Mouse (Mus musculus) MEL (cell line): ENCODE results near the gene Runx1. TPM values are rescaled to one million over a fixed set of nuclear protein-coding genes. Genes with fewer than 3 reads are reported as not detected.

Experiments
- DNase-seq: peaks from one replicate; pipeline ENCODE4 v3.0.0; 2011; ENCODE audit warnings: low read depth, low spot score
- H3K27ac ChIP-seq: 2 replicates; pipeline ENCODE4 v1.5.1; 2012; ENCODE audit warnings: low read depth, mild to moderate bottlenecking, control low read depth, low read length, moderate library complexity; ENCODE audit not compliant: control insufficient read depth
- H3K27me3 ChIP-seq, 2 experiments: fragments of 150-350 bp in 1 of 2; sonication (generic) in 1 of 2; 2 replicates each; pipeline ENCODE4 v1.6.1; 2012; ENCODE audit warnings: low read length in 2 of 2, mild to moderate bottlenecking in 2 of 2, improper control_type of control experiment in 1 of 2, moderate library complexity in 1 of 2; ENCODE audit not compliant: insufficient read depth in 2 of 2, control insufficient read depth in 1 of 2
- H3K36me3 ChIP-seq, 2 experiments: 2 replicates each; pipeline ENCODE4 v1.6.1; 2012 to 2014; ENCODE audit warnings: low read length in 2 of 2, improper control_type of control experiment in 1 of 2, inconsistent platforms in 1 of 2, mild to moderate bottlenecking in 1 of 2; ENCODE audit not compliant: insufficient read depth in 2 of 2, control insufficient read depth in 1 of 2
- H3K4me1 ChIP-seq, 2 experiments: fragments of 150-350 bp in 1 of 2; sonication (generic) in 1 of 2; 2 replicates each; pipeline ENCODE4 v1.6.1; 2012; ENCODE audit warnings: low read length in 2 of 2, improper control_type of control experiment in 1 of 2, mild to moderate bottlenecking in 1 of 2; ENCODE audit not compliant: insufficient read depth in 2 of 2, control insufficient read depth in 1 of 2
- H3K4me3 ChIP-seq, 2 experiments: fragments of 150-350 bp in 1 of 2; sonication (generic) in 1 of 2; 2 replicates each; pipeline ENCODE4 v1.5.1; 2012; ENCODE audit warnings: low read depth in 2 of 2, low read length in 2 of 2, mild to moderate bottlenecking in 2 of 2, moderate library complexity in 2 of 2, control low read depth in 1 of 2, improper control_type of control experiment in 1 of 2; ENCODE audit not compliant: control insufficient read depth in 1 of 2, insufficient read depth in 1 of 2
- H3K79me2 ChIP-seq: 2 replicates; pipeline ENCODE4 v1.6.1; 2012; ENCODE audit warnings: mild to moderate bottlenecking, low read length, moderate library complexity; ENCODE audit not compliant: control insufficient read depth, poor library complexity, insufficient read depth
- H3K9ac ChIP-seq: 2 replicates; pipeline ENCODE4 v1.6.1; 2012; ENCODE audit warnings: low read depth, mild to moderate bottlenecking, control low read depth, low read length, moderate library complexity; ENCODE audit not compliant: control insufficient read depth, poor library complexity, severe bottlenecking
- H3K9me3 ChIP-seq: fragments of 150-350 bp; sonication (generic); replicated peaks from 2 replicates; pipeline ENCODE4 v1.6.1; 2012; ENCODE audit warnings: mild to moderate bottlenecking, low read length, improper control_type of control experiment, moderate library complexity; ENCODE audit not compliant: insufficient read depth
- BHLHE40 ChIP-seq: IDR thresholded peaks from 2 replicates; pipeline ENCODE4 v1.6.1; 2012; ENCODE audit warnings: low read depth, mild to moderate bottlenecking, inconsistent platforms, low read length, improper control_type of control experiment, borderline replicate concordance
- CHD1 ChIP-seq: IDR thresholded peaks from 2 replicates; pipeline ENCODE4 v1.6.1; 2012; ENCODE audit warnings: low read depth, mild to moderate bottlenecking, inconsistent platforms, low read length, improper control_type of control experiment
- CTCF ChIP-seq, 3 experiments: IDR thresholded peaks in 2 of 3; conservative IDR thresholded peaks in 1 of 3; 2 replicates each; pipeline ENCODE4 v1.5.1; 2011 to 2012; ENCODE audit warnings: low read length in 3 of 3, low read depth in 2 of 3, mild to moderate bottlenecking in 2 of 3, improper control_type of control experiment in 1 of 3, inconsistent platforms in 1 of 3, mixed read lengths in 1 of 3, moderate library complexity in 1 of 3; ENCODE audit not compliant: control insufficient read depth in 1 of 3, insufficient read depth in 1 of 3, poor library complexity in 1 of 3, severe bottlenecking in 1 of 3
- E2F4 ChIP-seq: IDR thresholded peaks from 2 replicates; pipeline ENCODE4 v1.6.1; 2011; ENCODE audit warnings: low read depth, low read length, improper control_type of control experiment, borderline replicate concordance
- EP300 ChIP-seq, 2 experiments: IDR thresholded peaks; 2 replicates each; pipeline ENCODE4 v1.6.1; 2011; ENCODE audit warnings: improper control_type of control experiment in 2 of 2, low read length in 2 of 2, low read depth in 1 of 2, mild to moderate bottlenecking in 1 of 2
- ETS1 ChIP-seq: IDR thresholded peaks from 2 replicates; pipeline ENCODE4 v1.6.1; 2012; ENCODE audit warnings: low read depth, mild to moderate bottlenecking, inconsistent platforms, low read length, improper control_type of control experiment, moderate library complexity
- KAT2A ChIP-seq: conservative IDR thresholded peaks from 2 replicates; pipeline ENCODE4 v1.6.1; 2012; ENCODE audit warnings: low read depth, low read length, improper control_type of control experiment, inconsistent platforms
- MAX ChIP-seq: IDR thresholded peaks from 2 replicates; pipeline ENCODE4 v1.6.1; 2011; ENCODE audit warnings: low read length, improper control_type of control experiment
- MAZ ChIP-seq: IDR thresholded peaks from 2 replicates; pipeline ENCODE4 v1.6.1; 2012; ENCODE audit warnings: low read depth, mild to moderate bottlenecking, inconsistent platforms, low read length, improper control_type of control experiment
- MEF2A ChIP-seq: IDR thresholded peaks from 2 replicates; pipeline ENCODE4 v1.6.1; 2014; ENCODE audit warnings: low read depth, mild to moderate bottlenecking, inconsistent platforms, low read length, improper control_type of control experiment; ENCODE audit not compliant: poor library complexity, insufficient replicate concordance, severe bottlenecking; ENCODE audit errors: extremely low read depth
- MYC ChIP-seq: IDR thresholded peaks from 2 replicates; pipeline ENCODE4 v1.6.1; 2011; ENCODE audit warnings: low read depth, mild to moderate bottlenecking, low read length, improper control_type of control experiment, moderate library complexity
- NELFE ChIP-seq: IDR thresholded peaks from 2 replicates; pipeline ENCODE4 v1.6.1; 2011; ENCODE audit warnings: low read depth, low read length, improper control_type of control experiment
- POLR2AphosphoS5 ChIP-seq: IDR thresholded peaks from 2 replicates; pipeline ENCODE4 v1.6.1; 2012; ENCODE audit warnings: low read depth, borderline replicate concordance, mild to moderate bottlenecking, inconsistent platforms, low read length, moderate library complexity, mixed read lengths
- RCOR1 ChIP-seq: IDR thresholded peaks from 2 replicates; pipeline ENCODE4 v1.6.1; 2012; ENCODE audit warnings: low read depth, mild to moderate bottlenecking, inconsistent platforms, low read length, improper control_type of control experiment
- SIN3A ChIP-seq: IDR thresholded peaks from 2 replicates; pipeline ENCODE4 v1.6.1; 2012; ENCODE audit warnings: low read length, improper control_type of control experiment, inconsistent platforms
- SMC3 ChIP-seq: IDR thresholded peaks from 2 replicates; pipeline ENCODE4 v1.6.1; 2011; ENCODE audit warnings: low read depth, low read length, improper control_type of control experiment
- TAL1 ChIP-seq: IDR thresholded peaks from 2 replicates; pipeline ENCODE4 v1.6.1; 2012; ENCODE audit warnings: mild to moderate bottlenecking, inconsistent platforms, low read length, moderate library complexity, mixed read lengths
- TBP ChIP-seq: IDR thresholded peaks from 2 replicates; pipeline ENCODE4 v1.8.0; 2011; ENCODE audit warnings: low read depth, low read length, improper control_type of control experiment
- TCF12 ChIP-seq: IDR thresholded peaks from 2 replicates; pipeline ENCODE4 v1.6.1; 2014; ENCODE audit warnings: low read depth, mild to moderate bottlenecking, inconsistent platforms, low read length, improper control_type of control experiment, moderate library complexity
- UBTF ChIP-seq: IDR thresholded peaks from 2 replicates; pipeline ENCODE4 v1.6.1; 2012; ENCODE audit warnings: low read depth, mild to moderate bottlenecking, inconsistent platforms, low read length, improper control_type of control experiment, moderate library complexity, borderline replicate concordance; ENCODE audit not compliant: insufficient read depth
- USF1 ChIP-seq: IDR thresholded peaks from 2 replicates; pipeline ENCODE4 v1.6.1; 2014; ENCODE audit warnings: low read depth, mild to moderate bottlenecking, inconsistent platforms, low read length, improper control_type of control experiment, moderate library complexity
- USF2 ChIP-seq, 2 experiments: IDR thresholded peaks; 2 replicates each; pipeline ENCODE4 v1.6.1; 2011 to 2012; ENCODE audit warnings: improper control_type of control experiment in 2 of 2, low read length in 2 of 2, borderline replicate concordance in 1 of 2, inconsistent platforms in 1 of 2, low read depth in 1 of 2, mild to moderate bottlenecking in 1 of 2; ENCODE audit not compliant: insufficient read depth in 1 of 2
- ZC3H11A ChIP-seq: IDR thresholded peaks from 2 replicates; pipeline ENCODE4 v1.6.1; 2012; ENCODE audit warnings: low read depth, mild to moderate bottlenecking, inconsistent platforms, low read length, improper control_type of control experiment
- ZKSCAN1 ChIP-seq: IDR thresholded peaks from 2 replicates; pipeline ENCODE4 v1.6.1; 2012; ENCODE audit warnings: low read depth, mild to moderate bottlenecking, inconsistent platforms, low read length, improper control_type of control experiment, moderate library complexity
- ZMIZ1 ChIP-seq: IDR thresholded peaks from 2 replicates; pipeline ENCODE4 v1.6.1; 2012; ENCODE audit warnings: low read depth, mild to moderate bottlenecking, inconsistent platforms, low read length, improper control_type of control experiment, moderate library complexity
- ZNF384 ChIP-seq: IDR thresholded peaks from 2 replicates; pipeline ENCODE4 v1.6.1; 2012; ENCODE audit warnings: low read depth, mild to moderate bottlenecking, inconsistent platforms, low read length, improper control_type of control experiment
- polyA plus RNA-seq, 2 experiments: library from polyadenylated mRNA; stranded (reverse) in 1 of 2; unstranded in 1 of 2; fragments of >175 nt in 1 of 2; fragments of >200 nt in 1 of 2; gene quantifications; 2 replicates each; pipeline versions ENCODE4 v1.2.1 to v1.2.4; 2012; ENCODE audit warnings: low replicate concordance in 2 of 2, low read depth in 1 of 2; ENCODE audit not compliant: insufficient read length in 2 of 2, insufficient read depth in 1 of 2, missing spikeins in 1 of 2
- total RNA-seq: library from RNA; depleted of rRNA; stranded (reverse); fragments of 300-350 nt; gene quantifications from 2 replicates; pipeline ENCODE4 v1.2.3, GENCODE M21; 2012

Runx1 gene
- total and polyA plus RNA-seq, 3 experiments: 14.3 to 23.5 TPM; not detected in 1

GRCm38 (mm10) chr16:92621859-92622258, 204.1 kb downstream of the Runx1 start:
- Histone ChIP-seq H3K9ac (no peak overlapping the region), H3K27me3 (no peaks in the 10 kb centered on the region), H3K36me3 (peaks cover 0 to 25% of the 10 kb centered on the region in 2 experiments; a peak in 2 of 4 replicates), H3K79me2 (no peaks in the 10 kb centered on the region), H3K4me3 (no peak overlapping the region), H3K27ac (no peak overlapping the region), H3K9me3 (no peaks in the 10 kb centered on the region)
- DNase-seq: no peak
- no peak for TF ChIP-seq MAX
- TF ChIP-seq CHD1: no peak
- no peak for TF ChIP-seq ZNF384
- no peak for TF ChIP-seq SIN3A
- no peak for TF ChIP-seq USF2 (IDR thresholded peaks at IDR 0.05; ENCODE audit: borderline replicate concordance in 1 of 2, insufficient read depth in 1 of 2, low read depth in 1 of 2, low read length in 2 of 2)
- TF ChIP-seq TCF12: no peak
- TF ChIP-seq E2F4: no peak
- no peak for TF ChIP-seq KAT2A
- no peak for TF ChIP-seq ZKSCAN1
- TF ChIP-seq MAZ: no peak
- no peak for TF ChIP-seq NELFE
- TF ChIP-seq UBTF: no peak
- TF ChIP-seq RCOR1: no peak
- no peak for TF ChIP-seq EP300 (IDR thresholded peaks at IDR 0.05; ENCODE audit: low read depth in 1 of 2, low read length in 2 of 2)
- TF ChIP-seq SMC3: no peak
- TF ChIP-seq BHLHE40: no peak
- TF ChIP-seq ZC3H11A: no peak
- TF ChIP-seq TBP: no peak
- TF ChIP-seq, all 39 proteins: peak for 0
- H3K4me1 ChIP-seq: no peaks in the 10 kb centered on the region

GRCm38 (mm10) chr16:92620841-92621518, 205.0 kb downstream of the Runx1 start:
- H3K4me1 ChIP-seq: no peaks in the 10 kb centered on the region
- H3K27me3 ChIP-seq: no peaks in the 10 kb centered on the region
- H3K4me3 ChIP-seq: no peak overlapping the region
- H3K9me3 ChIP-seq: no peaks in the 10 kb centered on the region
- no peak for TF ChIP-seq ZKSCAN1
- TF ChIP-seq MEF2A: no peak
- no peak for TF ChIP-seq ZMIZ1
- no peak for TF ChIP-seq RCOR1
- no peak for TF ChIP-seq EP300 (IDR thresholded peaks at IDR 0.05; ENCODE audit: low read depth in 1 of 2, low read length in 2 of 2)
- TF ChIP-seq CTCF (IDR thresholded peaks at IDR 0.05 in 2 of 3, conservative IDR thresholded peaks at IDR 0.05 in 1 of 3; ENCODE audit: control insufficient read depth in 1 of 3, insufficient read depth in 1 of 3, low read depth in 2 of 3, low read length in 3 of 3, poor library complexity in 1 of 3, severe bottlenecking in 1 of 3): no peak
- no peak for TF ChIP-seq ETS1
- no peak for TF ChIP-seq TAL1
- TF ChIP-seq ZC3H11A: no peak
- no peak for TF ChIP-seq MAZ
- no peak for TF ChIP-seq POLR2AphosphoS5
- no peak for TF ChIP-seq TBP
- no peak for TF ChIP-seq MYC
- TF ChIP-seq ZNF384: no peak
- no peak for TF ChIP-seq KAT2A
- no peak for TF ChIP-seq USF1
- no peak for DNase-seq
- peaks cover 0 to 32% of the 10 kb centered on the region in 2 experiments; a peak in 2 of 4 replicates for H3K36me3 ChIP-seq
- H3K79me2 ChIP-seq: no peaks in the 10 kb centered on the region
- no peak overlapping the region for H3K27ac ChIP-seq
- H3K9ac ChIP-seq: no peak overlapping the region
